Mouse (Mus musculus): ENCODE measurements around the gene Tcerg1l.

DNA sequence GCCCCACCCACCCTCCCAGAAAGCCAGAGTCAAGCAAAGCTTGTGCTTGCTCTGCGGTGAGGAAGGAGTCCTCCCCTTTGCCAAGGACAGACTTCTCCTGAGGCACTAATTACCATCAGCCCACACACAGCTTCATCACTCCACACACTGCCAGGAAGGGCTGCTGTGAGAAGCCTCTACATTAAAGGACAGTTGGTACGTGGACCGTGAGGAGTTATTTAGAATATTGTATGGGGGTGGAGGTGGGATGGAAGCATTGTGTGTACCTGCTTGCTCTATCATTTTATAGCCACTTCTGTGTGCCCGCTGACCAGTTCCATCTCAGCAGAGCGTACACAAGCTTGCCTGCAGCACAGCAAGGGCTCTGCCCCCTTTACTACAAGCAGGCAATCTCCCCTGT lies 16.0 kb upstream of the Tcerg1l start:
- TF ChIP-seq CTCF (IDR thresholded peaks at IDR 0.05; ENCODE audit: extremely low read depth, insufficient read length, insufficient replicate concordance, low read depth, low read length) (no peak), POLR2A (IDR thresholded peaks at IDR 0.05; ENCODE audit: low read depth, low read length) (no peak)

Data from small intestine, adult 2 months (tissue).